Mouse (Mus musculus) kidney, embryonic 14.5 days (tissue): ENCODE results near the gene Tmem117. TPM values are rescaled to one million over a fixed set of nuclear protein-coding genes. Genes with fewer than 3 reads are reported as not detected.

Source experiments
- ATAC-seq: fragments of 200-750 bp; cut with Nextera tagmentation; 2 replicates; pipeline ENCODE4 v1.8.0; 2017; ENCODE audit warnings: moderate number of reproducible peaks, mild to moderate bottlenecking, moderate TSS enrichment, moderate library complexity; ENCODE audit not compliant: low FRiP score, low TSS enrichment
- H3K27ac ChIP-seq: fragments of 300-500 bp; sonication (generic); 2 replicates; pipeline ENCODE4 v1.5.1; 2014; ENCODE audit warnings: low read depth, mild to moderate bottlenecking, low read length, moderate library complexity, mixed read lengths
- H3K27me3 ChIP-seq: fragments of 300-500 bp; sonication (generic); 2 replicates; pipeline ENCODE4 v1.6.1; 2014; ENCODE audit warnings: mild to moderate bottlenecking, low read length; ENCODE audit not compliant: control insufficient read depth, insufficient read depth
- H3K36me3 ChIP-seq: fragments of 300-500 bp; sonication (generic); 2 replicates; pipeline ENCODE4 v1.6.1; 2014; ENCODE audit warnings: low read length, mixed read lengths; ENCODE audit not compliant: control insufficient read depth, insufficient read depth
- H3K4me1 ChIP-seq: fragments of 300-500 bp; sonication (generic); 2 replicates; pipeline ENCODE4 v1.6.1; 2014; ENCODE audit warnings: low read length, mixed read lengths; ENCODE audit not compliant: control insufficient read depth, insufficient read depth
- H3K4me2 ChIP-seq: fragments of 300-500 bp; sonication (generic); replicated peaks from 2 replicates; pipeline ENCODE4 v1.6.1; 2014; ENCODE audit warnings: low read depth, mild to moderate bottlenecking, low read length
- H3K4me3 ChIP-seq: fragments of 300-500 bp; sonication (generic); 2 replicates; pipeline ENCODE4 v1.5.1; 2014; ENCODE audit warnings: mild to moderate bottlenecking, low read length
- H3K9ac ChIP-seq: fragments of 300-500 bp; sonication (generic); 2 replicates; pipeline ENCODE4 v1.6.1; 2014; ENCODE audit warnings: low read depth, mild to moderate bottlenecking, low read length, moderate library complexity
- H3K9me3 ChIP-seq: fragments of 300-500 bp; sonication (generic); 2 replicates; pipeline ENCODE4 v1.6.1; 2016; ENCODE audit warnings: low read length; ENCODE audit not compliant: control insufficient read depth
- WGBS: fragments of 180-500 bp; shearing (Covaris S2); extraction: QIAGEN DNeasy Blood & Tissue Kit; methylation state at CpG from one replicate; pipeline ENCODE4 v1.1.7; 2014; 5-methylcytosine and 5-hydroxymethylcytosine counted together
- polyA plus RNA-seq: library from polyadenylated mRNA; unstranded; fragments of >200 nt; fragmentation: Nextera tagmentation; extraction: Ambion mirVana; gene quantifications from 2 replicates; pipeline ENCODE4 v1.2.1, GENCODE M21; 2014

The Tmem117 gene
- polyA plus RNA-seq, 1 experiment from 2014 or later, result 6.5 TPM

GRCm38 (mm10) chr15:94593586-94593985 lies 35.4 kb upstream of the Tmem117 start:
- ATAC-seq, result no peak
- WGBS, result 73% methylated on average over 1 of the region's 1 CpGs

DNA sequence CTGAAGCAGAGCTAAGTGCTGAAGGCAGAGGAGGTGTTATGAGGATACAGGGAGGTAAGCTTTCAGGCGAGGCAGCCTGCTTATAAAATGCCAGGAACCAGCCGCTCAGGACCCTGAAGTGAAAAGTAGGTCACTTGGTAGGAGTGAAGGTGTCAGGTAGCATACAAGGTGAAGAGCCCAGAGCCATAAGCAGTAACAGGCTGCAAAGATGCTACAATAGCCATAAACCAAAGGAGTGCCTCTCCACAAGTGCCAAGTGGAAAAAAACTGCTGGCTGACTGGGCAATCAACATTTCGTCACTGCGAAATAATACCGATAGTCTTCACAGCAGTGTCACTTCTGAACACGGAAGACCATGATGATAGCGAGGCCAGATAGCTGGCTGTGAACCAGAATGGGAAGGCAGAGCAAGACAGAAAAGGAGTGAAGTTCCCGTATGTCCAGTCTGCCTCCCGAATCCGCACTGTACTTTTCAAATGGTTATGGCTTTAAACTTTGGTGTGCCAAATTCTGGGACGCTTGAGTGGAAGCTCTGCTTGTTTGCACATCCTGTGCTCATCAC lies 28.8 kb upstream of the Tmem117 start:
- Histone ChIP-seq H3K9ac (no peak overlapping the region), H3K4me3 (no peak overlapping the region), H3K9me3 (no peaks in the 10 kb centered on the region), H3K27me3 (no peaks in the 10 kb centered on the region), H3K4me1 (no peaks in the 10 kb centered on the region), H3K4me2 (no peak overlapping the region), H3K27ac (no peak overlapping the region), H3K36me3 (no peaks in the 10 kb centered on the region)
- no peak for ATAC-seq
- WGBS, result 58% methylated on average over 11 of the region's 11 CpGs

More at GRCm38 (mm10) chr15:94593586-94593985, 35.4 kb upstream of the Tmem117 start:
- Histone ChIP-seq H3K4me1 (0 out of 2 replicates have a peak, but pooled peaks cover 2% of the 10 kb centered on the region), H3K9ac (no peak overlapping the region), H3K4me2 (no peak overlapping the region), H3K27me3 (no peaks in the 10 kb centered on the region), H3K36me3 (no peaks in the 10 kb centered on the region), H3K9me3 (no peaks in the 10 kb centered on the region), H3K4me3 (no peak overlapping the region), H3K27ac (no peak overlapping the region)

GRCm38 (mm10) chr15:94601339-94601738 lies 27.7 kb upstream of the Tmem117 start:
- no peaks in the 10 kb centered on the region for H3K4me1 ChIP-seq
- WGBS, result 27% methylated on average over 3 of the region's 3 CpGs
- ATAC-seq, result 0 out of 2 replicates have a peak, but pooled peaks have one; percentile 26

DNA sequence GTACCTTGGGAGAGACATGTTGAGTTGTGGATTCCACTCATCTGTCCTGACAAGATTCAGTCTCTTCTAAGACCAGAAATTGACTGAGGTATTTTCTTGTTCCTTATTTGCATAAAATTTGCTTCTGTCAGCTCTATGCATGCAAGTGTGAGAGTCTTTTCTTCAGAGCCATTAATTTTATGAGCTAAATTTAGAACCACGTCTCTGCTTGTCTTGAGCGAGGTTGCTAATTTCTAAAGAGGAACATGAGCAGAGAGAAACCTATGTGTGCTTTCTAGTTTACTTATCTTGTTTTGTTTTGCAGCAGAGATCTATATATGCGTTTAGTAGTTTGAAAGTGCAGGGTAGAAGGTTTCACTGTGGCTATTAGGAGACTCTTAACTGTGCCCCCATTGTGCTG lies 26.6 kb upstream of the Tmem117 start:
- H3K36me3 ChIP-seq, result no peaks in the 10 kb centered on the region
- 44% methylated on average over 3 of the region's 3 CpGs for WGBS
- no peaks in the 10 kb centered on the region for H3K27me3 ChIP-seq
- H3K4me2 ChIP-seq, result no peak overlapping the region
- H3K4me3 ChIP-seq, result no peak overlapping the region
- H3K27ac ChIP-seq, result no peak overlapping the region
- H3K9me3 ChIP-seq, result no peaks in the 10 kb centered on the region
- ATAC-seq, result no peak
- H3K9ac ChIP-seq, result no peak overlapping the region
- no peaks in the 10 kb centered on the region for H3K4me1 ChIP-seq

More at GRCm38 (mm10) chr15:94601339-94601738, 27.7 kb upstream of the Tmem117 start:
- Histone ChIP-seq H3K27me3 (no peaks in the 10 kb centered on the region), H3K36me3 (no peaks in the 10 kb centered on the region), H3K9me3 (no peaks in the 10 kb centered on the region), H3K9ac (no peak overlapping the region), H3K4me3 (no peak overlapping the region), H3K4me2 (no peak overlapping the region), H3K27ac (no peak overlapping the region)

GRCm38 (mm10) chr15:94607768-94608167 lies 21.3 kb upstream of the Tmem117 start:
- ATAC-seq, result no peak
- no peak overlapping the region for H3K4me3 ChIP-seq
- no peak overlapping the region for H3K9ac ChIP-seq
- H3K36me3 ChIP-seq, result no peaks in the 10 kb centered on the region
- H3K9me3 ChIP-seq, result no peaks in the 10 kb centered on the region
- no peaks in the 10 kb centered on the region for H3K27me3 ChIP-seq
- no peak overlapping the region for H3K4me2 ChIP-seq
- 96% methylated on average over 8 of the region's 8 CpGs for WGBS
- H3K27ac ChIP-seq, result no peak overlapping the region
- no peaks in the 10 kb centered on the region for H3K4me1 ChIP-seq

DNA sequence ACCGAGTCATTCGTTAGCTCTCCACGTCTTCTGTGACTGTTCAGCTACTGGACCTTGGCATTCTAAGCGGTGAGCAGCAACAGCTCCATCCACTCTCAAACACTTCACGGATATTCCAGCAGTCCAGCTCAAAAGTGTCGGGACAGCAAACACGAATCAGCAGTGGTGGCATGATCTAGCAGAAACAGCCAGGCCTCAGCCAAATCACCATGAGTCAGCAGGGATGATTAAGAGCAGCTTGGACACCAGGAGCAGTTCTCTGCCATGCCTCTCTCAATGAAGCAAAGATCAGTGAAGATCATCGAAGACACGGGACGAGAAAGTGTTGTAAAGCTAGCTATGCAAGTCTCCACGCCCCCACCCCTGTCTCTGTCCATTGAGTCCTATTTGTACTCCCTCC lies 13.0 kb upstream of the Tmem117 start:
- no peaks in the 10 kb centered on the region for H3K9me3 ChIP-seq
- no peaks in the 10 kb centered on the region for H3K27me3 ChIP-seq
- no peaks in the 10 kb centered on the region for H3K4me1 ChIP-seq
- ATAC-seq, result no peak
- no peaks in the 10 kb centered on the region for H3K36me3 ChIP-seq
- no peak overlapping the region for H3K4me3 ChIP-seq
- no peak overlapping the region for H3K9ac ChIP-seq
- no peak overlapping the region for H3K4me2 ChIP-seq
- 94% methylated on average over 11 of the region's 11 CpGs for WGBS
- no peak overlapping the region for H3K27ac ChIP-seq

- Histone ChIP-seq H3K9ac (no peak overlapping the region), H3K4me1 (no peaks in the 10 kb centered on the region), H3K27me3 (no peaks in the 10 kb centered on the region), H3K36me3 (no peaks in the 10 kb centered on the region), H3K4me2 (no peak overlapping the region), H3K4me3 (no peak overlapping the region), H3K27ac (no peak overlapping the region), H3K9me3 (no peaks in the 10 kb centered on the region)
- ATAC-seq, result no peak
Observed at GRCm38 (mm10) chr15:94620909-94621308, 8.1 kb upstream of the Tmem117 start.

- WGBS, result 48% methylated on average over 2 of the region's 2 CpGs
- Histone ChIP-seq H3K27ac (no peak overlapping the region), H3K4me3 (peak overlapping the region; percentile 52), H3K36me3 (no peaks in the 10 kb centered on the region), H3K4me2 (peak overlapping the region; percentile 100), H3K27me3 (peaks cover 8% of the 10 kb centered on the region), H3K9me3 (no peaks in the 10 kb centered on the region), H3K9ac (peak overlapping the region; percentile 67), H3K4me1 (no peaks in the 10 kb centered on the region)
- no peak for ATAC-seq
Observed at GRCm38 (mm10) chr15:94628463-94628829, 586 bp upstream of the Tmem117 start.

GRCm38 (mm10) chr15:94630553-94630952 lies 1.5 kb downstream of the Tmem117 start:
- H3K27ac ChIP-seq, result no peak overlapping the region
- no peaks in the 10 kb centered on the region for H3K36me3 ChIP-seq
- H3K27me3 ChIP-seq, result peaks cover 8% of the 10 kb centered on the region
- H3K9me3 ChIP-seq, result no peaks in the 10 kb centered on the region
- H3K4me1 ChIP-seq, result no peaks in the 10 kb centered on the region
- H3K4me2 ChIP-seq, result no peak overlapping the region
- 81% methylated on average over 4 of the region's 4 CpGs for WGBS
- ATAC-seq, result no peak
- no peak overlapping the region for H3K4me3 ChIP-seq
- H3K9ac ChIP-seq, result no peak overlapping the region
